Mouse (Mus musculus): ENCODE results near the gene Pik3ca.
A peak's percentile ranks its signal among the peaks of the same experiment; 100 is the strongest.
"Not testable (repeated sequence)": the region's sequence is repeated elsewhere in the genome, so short reads cannot be mapped to it uniquely, and the experiment has no call there.

Gene Pik3ca

DNA sequence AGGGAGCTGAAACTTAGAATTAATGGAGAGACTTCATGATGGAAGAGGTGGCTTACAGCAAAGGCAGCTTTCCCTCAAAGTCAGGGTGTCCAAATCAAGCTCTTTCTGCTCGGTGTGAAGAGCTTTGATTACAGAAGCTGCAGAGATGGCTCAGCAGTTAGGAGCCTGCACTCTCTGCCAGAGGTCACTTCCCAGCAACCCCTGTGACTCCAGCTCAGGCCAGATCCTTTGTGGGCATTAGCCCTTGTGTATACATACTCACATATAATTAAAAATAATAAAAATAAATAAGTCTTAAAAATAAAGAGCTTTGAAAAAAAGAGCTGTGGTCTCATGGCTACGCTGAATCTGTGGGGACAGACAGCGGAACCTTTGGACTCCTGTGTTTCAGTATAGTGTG lies 4.1 kb downstream of the Pik3ca start:
- no peak for DNase-seq (ENCODE audit: low read depth)

- no peak for DNase-seq (ENCODE audit: low read depth)
These were observed 5.8 kb downstream of the Pik3ca start for GRCm38 (mm10) chr3:32402990-32403885.

- DNase-seq (ENCODE audit: low read depth), result no peak
These were observed 8.2 kb downstream of the Pik3ca start for GRCm38 (mm10) chr3:32405699-32406098.

GRCm38 (mm10) chr3:32406804-32407203 lies 9.3 kb downstream of the Pik3ca start:
- no peak for DNase-seq (ENCODE audit: low read depth)

DNA sequence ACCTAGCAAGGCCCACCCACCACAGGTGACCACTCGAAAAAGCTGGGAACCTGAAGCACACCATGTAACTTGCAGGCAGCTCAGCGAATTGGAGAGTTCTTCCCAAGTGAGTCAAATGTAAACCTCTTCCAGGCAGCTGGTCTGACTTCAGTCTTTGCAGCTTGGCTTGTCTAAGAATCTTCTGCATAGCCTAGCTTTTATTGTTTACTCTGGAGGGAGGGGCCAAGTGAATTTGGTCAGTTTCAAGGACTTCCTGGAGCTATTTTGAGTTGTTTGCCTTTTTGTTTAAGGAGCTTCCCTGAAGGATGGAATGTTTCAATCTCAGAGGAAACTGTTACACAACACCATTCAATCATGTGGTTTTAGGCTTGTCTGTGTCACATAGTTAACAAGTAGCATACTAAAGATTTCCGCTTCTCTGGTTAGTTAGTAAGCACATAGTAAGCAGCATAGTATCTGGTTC lies 11.4 kb downstream of the Pik3ca start:
- peak; percentile 47 for DNase-seq (ENCODE audit: low read depth)

DNA sequence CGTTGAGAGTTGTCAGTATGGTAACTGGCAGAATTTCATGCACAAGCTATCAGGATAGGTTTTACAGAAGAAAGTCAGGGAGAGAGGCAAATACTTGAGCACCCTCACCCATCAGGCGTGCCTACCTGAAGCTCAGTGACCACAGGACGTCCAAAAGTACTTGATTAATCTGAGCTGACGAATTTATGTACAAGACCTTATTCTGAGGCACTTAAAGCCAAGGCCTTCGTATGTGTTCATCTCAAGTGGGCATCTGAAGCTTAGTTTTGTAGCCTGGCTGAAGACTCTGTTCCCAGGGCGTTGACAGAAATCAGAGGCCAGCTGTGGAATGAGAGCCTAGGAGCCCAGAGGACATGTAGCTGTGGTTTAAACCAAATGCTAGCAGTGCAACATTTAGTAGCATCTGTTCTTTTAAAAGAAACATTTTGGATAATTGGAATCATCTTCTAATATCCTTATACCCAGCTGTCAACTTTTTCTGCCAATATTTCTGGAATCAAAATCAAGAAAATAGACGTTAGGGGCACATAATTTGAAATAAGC lies 15.1 kb downstream of the Pik3ca start:
- no peak for DNase-seq (ENCODE audit: low read depth)

- DNase-seq (ENCODE audit: low read depth), result no peak
These were observed 16.9 kb downstream of the Pik3ca start for GRCm38 (mm10) chr3:32414381-32414780.

DNA sequence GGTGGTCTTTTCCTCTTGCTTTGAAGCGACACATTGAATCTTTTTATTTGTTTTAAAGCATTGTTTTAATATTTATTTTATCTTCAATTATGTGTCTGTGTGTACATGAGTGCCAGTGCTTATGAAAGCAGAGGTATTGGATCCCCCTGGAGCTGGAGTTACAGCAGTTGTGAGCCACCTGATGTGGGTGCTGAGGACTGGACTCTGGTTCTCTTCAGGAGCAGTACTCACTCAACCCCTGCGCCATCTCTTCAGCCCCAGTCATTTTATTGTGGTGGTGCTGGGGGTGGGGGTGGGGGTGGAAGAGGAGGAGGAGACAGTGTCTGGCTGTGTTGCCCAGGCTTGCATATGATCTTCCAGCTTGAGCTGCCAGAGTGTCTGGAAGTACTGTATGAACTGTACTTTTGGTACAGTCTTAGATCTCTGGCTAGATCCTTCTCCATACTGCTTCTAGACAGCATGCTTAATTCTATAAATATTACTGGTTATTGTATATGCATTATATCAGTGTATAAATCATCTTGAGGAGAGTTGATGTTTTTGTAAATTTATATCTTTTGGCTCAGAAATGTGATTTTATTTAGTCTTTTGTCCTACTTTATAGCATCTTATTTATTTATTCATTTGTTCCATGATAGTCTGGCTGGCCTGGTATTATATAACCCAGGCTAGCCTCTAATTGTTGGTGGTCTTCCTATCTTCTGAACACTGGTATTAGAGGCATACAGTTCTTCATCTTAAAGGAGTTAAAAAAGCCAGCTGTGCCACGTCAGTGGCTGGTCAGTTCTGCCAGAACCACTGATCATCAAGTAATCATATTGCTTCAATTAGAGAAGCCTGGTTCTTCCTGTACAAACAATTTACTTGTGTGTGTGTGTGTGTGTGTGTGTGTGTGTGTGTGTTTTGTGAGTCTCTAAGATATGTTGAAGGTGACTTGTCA lies 18.2 kb downstream of the Pik3ca start:
- DNase-seq (ENCODE audit: low read depth), result no peak

DNA sequence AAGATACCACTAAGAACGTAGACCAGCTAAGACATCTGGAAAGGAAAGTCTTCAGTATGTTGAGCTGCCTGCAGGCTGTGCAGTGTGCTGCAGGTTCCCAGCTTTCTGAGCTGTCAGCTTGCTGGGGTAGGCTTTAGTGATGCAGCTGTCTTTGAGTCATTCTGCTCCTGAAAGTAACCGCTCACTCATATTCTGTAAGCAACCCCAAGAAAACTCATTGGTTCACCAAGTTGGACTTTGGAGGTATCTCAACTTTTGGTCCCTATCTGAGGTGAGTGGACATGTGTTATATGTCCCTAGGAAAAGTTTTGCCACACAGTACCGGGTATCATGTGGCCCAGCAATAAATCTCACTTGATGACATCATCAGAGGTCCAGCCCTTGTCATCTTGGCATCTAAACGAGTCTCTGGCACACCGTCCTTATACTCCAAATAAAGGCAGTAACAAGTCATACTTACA lies 20.3 kb downstream of the Pik3ca start:
- peak; percentile 75 for DNase-seq (ENCODE audit: low read depth)

DNA sequence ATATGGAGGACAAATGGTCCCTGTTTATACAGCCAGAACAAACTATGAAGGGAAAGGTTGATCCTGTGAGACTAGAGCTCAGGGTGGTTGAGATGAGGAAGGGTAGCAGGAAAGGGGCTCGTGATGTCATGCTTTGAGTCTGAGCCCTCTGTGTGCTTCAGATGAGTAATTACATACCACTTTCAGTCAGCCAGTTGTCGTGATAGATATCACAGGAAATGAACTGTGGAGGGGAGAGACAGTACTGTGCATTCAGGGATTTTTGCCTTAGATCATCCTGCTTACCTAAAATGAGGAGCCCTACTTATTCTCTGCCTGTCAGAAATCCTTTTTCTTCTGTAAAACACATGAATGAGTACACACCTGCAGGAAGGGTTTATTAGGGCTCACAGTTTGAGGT lies 22.4 kb downstream of the Pik3ca start:
- peak; percentile 85 for DNase-seq (ENCODE audit: low read depth)

- peak; percentile 61 for DNase-seq (ENCODE audit: low read depth)
These were observed 23.9 kb downstream of the Pik3ca start for GRCm38 (mm10) chr3:32421115-32422054.

DNA sequence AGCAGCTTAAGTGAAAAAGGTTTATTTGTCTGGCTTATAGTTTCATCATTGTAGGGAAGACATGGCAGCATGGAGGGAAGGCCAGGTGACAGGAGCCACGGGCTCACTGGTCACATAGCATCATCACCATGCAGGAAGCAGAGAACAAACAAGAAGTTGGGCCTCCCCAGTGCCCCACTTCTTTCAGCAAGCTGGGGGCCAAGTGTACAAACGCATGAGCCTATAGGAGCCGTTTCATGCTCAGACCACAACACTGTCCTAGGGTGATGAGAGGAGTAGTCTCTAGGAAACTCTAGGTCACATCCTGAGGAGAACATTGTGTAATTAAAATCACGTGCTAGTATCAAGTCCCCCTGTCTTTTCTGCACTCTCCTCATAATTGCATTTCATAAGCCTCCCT lies 30.2 kb downstream of the Pik3ca start:
- DNase-seq (ENCODE audit: low read depth), result no peak

- DNase-seq (ENCODE audit: low read depth), result no peak
These were observed 30.9 kb downstream of the Pik3ca start for GRCm38 (mm10) chr3:32428361-32428760.

GRCm38 (mm10) chr3:32428921-32429320 lies 31.4 kb downstream of the Pik3ca start:
- no peak for DNase-seq (ENCODE audit: low read depth)

GRCm38 (mm10) chr3:32429351-32429750 lies 31.9 kb downstream of the Pik3ca start:
- not testable (repeated sequence) for DNase-seq (ENCODE audit: low read depth)

DNA sequence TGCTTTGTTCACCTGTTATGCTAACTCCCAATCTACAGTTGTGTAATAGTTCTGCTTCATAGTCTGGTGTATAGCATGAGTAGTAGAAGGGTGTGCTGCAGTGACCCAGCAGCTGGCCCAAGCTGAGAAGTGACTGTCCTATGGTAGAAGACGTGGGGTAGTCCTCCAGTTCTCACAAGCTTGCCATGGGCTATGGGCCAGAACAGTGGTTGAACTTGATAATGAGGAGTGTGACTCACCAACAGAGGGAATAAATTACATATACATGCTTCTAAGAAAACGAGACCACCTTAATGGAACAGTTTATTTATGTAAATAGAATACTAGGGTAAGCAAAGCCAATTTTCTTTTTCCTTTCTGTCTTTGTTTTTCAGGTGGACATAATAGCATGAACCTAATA lies 32.9 kb downstream of the Pik3ca start:
- no peak for DNase-seq (ENCODE audit: low read depth)

DNA sequence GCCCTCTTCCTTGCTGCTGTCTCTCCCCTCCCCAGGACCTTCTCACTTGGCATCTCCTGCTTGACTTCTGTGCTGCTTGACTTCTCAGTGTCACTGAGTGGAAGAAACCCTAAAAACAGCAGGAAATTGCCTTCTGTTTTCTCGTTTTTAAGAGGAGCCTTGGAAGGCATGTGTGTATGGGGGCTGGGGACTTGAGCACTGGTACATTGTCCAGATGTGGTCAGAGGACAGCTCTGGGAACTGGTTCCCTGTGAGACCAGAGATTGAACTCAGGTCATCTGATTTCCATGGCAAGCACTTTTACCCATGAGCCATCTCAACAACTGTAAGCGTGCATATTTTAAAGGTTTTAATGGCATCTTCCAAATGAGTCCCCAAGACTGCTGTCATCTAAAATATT lies 36.5 kb downstream of the Pik3ca start:
- no peak for DNase-seq (ENCODE audit: low read depth)

GRCm38 (mm10) chr3:32436101-32436500 lies 38.6 kb downstream of the Pik3ca start:
- no peak for DNase-seq (ENCODE audit: low read depth)

GRCm38 (mm10) chr3:32437297-32437696 lies 39.8 kb downstream of the Pik3ca start:
- peak; percentile 43 for DNase-seq (ENCODE audit: low read depth)

GRCm38 (mm10) chr3:32437820-32438219 lies 40.3 kb downstream of the Pik3ca start:
- DNase-seq (ENCODE audit: low read depth), result peak; percentile 79

GRCm38 (mm10) chr3:32438716-32439115 lies 41.2 kb downstream of the Pik3ca start:
- DNase-seq (ENCODE audit: low read depth), result no peak

Measured in induced T-regulatory cell, adult 2 months (primary cell).